Mouse (Mus musculus): Measurements from ENCODE around the gene Gorasp2. TPM values are rescaled to one million over a fixed set of nuclear protein-coding genes. Genes with fewer than 3 reads are reported as not detected.

Gene Gorasp2
- polyA plus RNA-seq, 1 experiment = 96.4 TPM

DNA sequence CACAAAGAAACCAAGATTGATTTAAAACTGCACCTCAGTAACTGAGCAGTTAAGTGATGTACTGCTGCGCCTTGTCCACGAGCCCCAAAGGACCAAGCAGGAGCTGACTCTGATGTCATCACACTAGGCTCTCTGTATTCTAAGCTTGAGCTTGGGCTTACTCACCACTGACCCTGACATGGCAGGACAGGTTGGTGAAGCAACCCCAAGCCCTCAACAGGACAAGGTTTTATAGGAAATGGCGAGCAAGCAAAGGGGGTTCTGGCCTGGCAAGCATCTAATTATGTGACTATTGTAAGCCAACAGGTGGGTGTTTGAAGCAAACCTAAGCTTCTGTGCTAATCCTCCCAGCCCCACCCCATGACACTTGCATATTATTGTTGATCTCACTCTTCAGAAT, 39.5 kb downstream of the Gorasp2 start:
- DNase-seq (ENCODE audit: low read depth) = no peak
- TF ChIP-seq POLR2A (IDR thresholded peaks at IDR 0.05; ENCODE audit: borderline replicate concordance, extremely low read depth, insufficient read depth, insufficient read length, poor library complexity, severe bottlenecking) = no peak
- TF ChIP-seq CTCF (IDR thresholded peaks at IDR 0.05; ENCODE audit: borderline replicate concordance, extremely low read depth, insufficient read depth, insufficient read length) = no peak

DNA sequence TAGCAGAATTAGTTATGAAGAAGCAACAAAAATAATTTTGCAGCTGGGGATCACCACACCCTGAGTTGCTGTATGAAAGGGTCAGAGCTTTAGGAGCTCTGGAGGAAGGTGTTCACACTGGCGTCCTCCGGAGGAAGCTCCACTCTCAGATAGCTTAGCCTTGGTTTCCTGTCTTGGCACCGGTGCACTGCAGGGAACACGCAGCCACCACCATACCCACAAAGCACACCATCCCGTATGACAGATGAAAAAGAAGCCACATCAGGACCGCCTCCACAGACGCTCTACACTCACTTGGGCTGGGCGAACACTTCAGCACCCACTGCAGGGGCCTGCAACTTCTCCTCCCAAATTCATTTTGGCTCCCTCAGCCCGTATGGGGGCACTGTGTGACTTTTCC, 40.2 kb downstream of the Gorasp2 start:
- DNase-seq (ENCODE audit: low read depth) = no peak
- TF ChIP-seq CTCF (IDR thresholded peaks at IDR 0.05; ENCODE audit: borderline replicate concordance, extremely low read depth, insufficient read depth, insufficient read length) = no peak
- no peak for TF ChIP-seq POLR2A (IDR thresholded peaks at IDR 0.05; ENCODE audit: borderline replicate concordance, extremely low read depth, insufficient read depth, insufficient read length, poor library complexity, severe bottlenecking)

GRCm38 (mm10) chr2:70702403-70702802, 41.0 kb downstream of the Gorasp2 start:
- TF ChIP-seq POLR2A (IDR thresholded peaks at IDR 0.05; ENCODE audit: borderline replicate concordance, extremely low read depth, insufficient read depth, insufficient read length, poor library complexity, severe bottlenecking) = no peak
- no peak for TF ChIP-seq CTCF (IDR thresholded peaks at IDR 0.05; ENCODE audit: borderline replicate concordance, extremely low read depth, insufficient read depth, insufficient read length)
- no peak for DNase-seq (ENCODE audit: low read depth)

DNA sequence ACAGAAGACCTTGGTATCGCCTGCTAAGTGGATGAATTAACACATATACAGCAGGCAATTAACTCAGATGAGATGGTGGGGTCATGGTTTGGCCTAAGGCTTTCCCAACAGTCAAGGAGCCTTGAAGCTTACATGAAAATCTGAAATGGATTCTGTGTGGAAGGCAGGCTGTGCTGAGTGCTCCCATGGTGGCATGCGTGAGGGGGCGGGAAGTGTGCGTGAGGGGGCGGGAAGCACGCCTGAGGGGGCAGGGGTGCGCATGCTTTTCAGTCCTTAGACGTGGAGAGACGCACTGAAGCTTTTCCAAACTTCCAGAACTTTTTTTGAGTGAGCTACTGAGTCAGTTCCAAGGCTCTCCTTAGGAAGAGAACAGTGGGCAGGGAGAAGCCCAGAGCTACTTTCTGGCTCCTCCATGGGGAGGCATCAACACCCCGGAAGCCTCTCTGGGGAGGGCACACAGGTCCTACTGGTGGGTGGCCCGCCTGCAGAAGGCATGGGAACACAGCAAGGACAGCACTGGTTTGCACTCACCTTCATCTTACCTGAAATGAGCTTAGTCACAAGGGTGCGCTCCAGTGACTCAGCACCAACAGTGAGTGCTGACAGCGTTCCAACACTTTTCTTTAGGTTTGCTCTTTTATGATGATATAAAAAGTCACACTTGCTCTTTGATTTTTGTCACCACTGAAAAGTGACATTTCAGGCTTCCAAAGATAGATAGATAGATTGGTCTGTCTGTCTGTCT, 47.8 kb downstream of the Gorasp2 start:
- TF ChIP-seq POLR2A (IDR thresholded peaks at IDR 0.05; ENCODE audit: borderline replicate concordance, extremely low read depth, insufficient read depth, insufficient read length, poor library complexity, severe bottlenecking) = no peak
- no peak for TF ChIP-seq CTCF (IDR thresholded peaks at IDR 0.05; ENCODE audit: borderline replicate concordance, extremely low read depth, insufficient read depth, insufficient read length)
- no peak for DNase-seq (ENCODE audit: low read depth)

GRCm38 (mm10) chr2:70710236-70710635, 48.9 kb downstream of the Gorasp2 start:
- no peak for DNase-seq (ENCODE audit: low read depth)
- TF ChIP-seq CTCF (IDR thresholded peaks at IDR 0.05; ENCODE audit: borderline replicate concordance, extremely low read depth, insufficient read depth, insufficient read length) = no peak
- TF ChIP-seq POLR2A (IDR thresholded peaks at IDR 0.05; ENCODE audit: borderline replicate concordance, extremely low read depth, insufficient read depth, insufficient read length, poor library complexity, severe bottlenecking) = no peak

DNA sequence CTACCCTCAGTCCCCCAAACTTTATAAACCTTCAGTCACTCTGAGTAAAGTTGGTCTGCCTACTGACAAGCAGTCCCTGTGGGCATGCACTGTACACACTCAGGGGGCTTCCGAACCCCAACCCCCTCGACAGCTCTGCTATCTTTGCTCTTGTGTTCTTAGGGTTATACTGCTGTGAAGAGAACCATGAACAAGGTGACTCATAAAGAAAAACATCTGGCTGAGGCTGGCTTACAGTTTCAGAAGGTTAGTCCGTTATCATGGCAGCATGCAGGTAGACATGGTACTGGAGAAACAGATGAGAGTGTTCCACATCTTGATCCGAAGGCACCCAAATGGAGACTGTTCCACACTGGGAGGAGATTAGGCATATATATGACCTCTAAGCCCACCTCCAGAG, 49.5 kb downstream of the Gorasp2 start:
- no peak for DNase-seq (ENCODE audit: low read depth)
- TF ChIP-seq CTCF (IDR thresholded peaks at IDR 0.05; ENCODE audit: borderline replicate concordance, extremely low read depth, insufficient read depth, insufficient read length) (no peak), POLR2A (IDR thresholded peaks at IDR 0.05; ENCODE audit: borderline replicate concordance, extremely low read depth, insufficient read depth, insufficient read length, poor library complexity, severe bottlenecking) (no peak)

DNA sequence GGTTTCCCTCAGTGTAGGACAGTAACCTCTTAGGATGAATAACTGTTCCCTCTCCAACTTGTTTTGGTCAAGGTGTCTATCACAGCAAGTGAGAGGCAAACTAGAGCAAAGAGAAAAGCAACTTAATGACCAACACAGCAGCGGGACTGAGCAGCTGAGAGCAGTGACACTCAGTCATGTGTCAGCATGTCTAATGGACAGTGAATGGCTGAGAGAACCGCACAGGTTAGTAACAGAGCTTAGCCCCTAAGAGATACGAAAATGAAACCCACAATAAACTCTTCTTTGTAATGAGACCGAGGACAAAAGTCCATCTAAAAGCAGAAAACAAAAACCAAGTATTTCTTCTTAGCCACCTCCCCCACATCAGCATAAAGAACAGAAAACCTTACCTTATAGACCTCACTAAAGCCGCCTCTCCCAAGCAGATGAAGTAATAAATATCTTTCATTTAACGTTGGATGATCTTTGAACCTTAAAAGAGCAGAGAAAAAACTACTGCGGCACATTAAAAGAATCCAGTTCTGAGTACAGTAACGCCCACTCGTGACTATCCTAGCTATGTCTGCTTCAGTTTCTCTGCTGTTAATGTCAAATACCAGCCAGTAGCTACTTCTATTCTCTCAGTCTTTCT, 62.4 kb downstream of the Gorasp2 start:
- no peak for DNase-seq (ENCODE audit: low read depth)
- TF ChIP-seq CTCF (IDR thresholded peaks at IDR 0.05; ENCODE audit: borderline replicate concordance, extremely low read depth, insufficient read depth, insufficient read length) (no peak), POLR2A (IDR thresholded peaks at IDR 0.05; ENCODE audit: borderline replicate concordance, extremely low read depth, insufficient read depth, insufficient read length, poor library complexity, severe bottlenecking) (no peak)

- no peak for DNase-seq (ENCODE audit: low read depth)
- TF ChIP-seq POLR2A (IDR thresholded peaks at IDR 0.05; ENCODE audit: borderline replicate concordance, extremely low read depth, insufficient read depth, insufficient read length, poor library complexity, severe bottlenecking) (no peak), CTCF (IDR thresholded peaks at IDR 0.05; ENCODE audit: borderline replicate concordance, extremely low read depth, insufficient read depth, insufficient read length) (no peak)
Measured at GRCm38 (mm10) chr2:70727089-70727488, 65.7 kb downstream of the Gorasp2 start.

GRCm38 (mm10) chr2:70735534-70735933, 74.2 kb downstream of the Gorasp2 start:
- DNase-seq (ENCODE audit: low read depth) = no peak

GRCm38 (mm10) chr2:70736008-70736407, 74.6 kb downstream of the Gorasp2 start:
- TF ChIP-seq CTCF (IDR thresholded peaks at IDR 0.05; ENCODE audit: borderline replicate concordance, extremely low read depth, insufficient read depth, insufficient read length) = no peak
- no peak for TF ChIP-seq POLR2A (IDR thresholded peaks at IDR 0.05; ENCODE audit: borderline replicate concordance, extremely low read depth, insufficient read depth, insufficient read length, poor library complexity, severe bottlenecking)
- DNase-seq (ENCODE audit: low read depth) = no peak

More at GRCm38 (mm10) chr2:70735534-70735933, 74.2 kb downstream of the Gorasp2 start:
- TF ChIP-seq POLR2A (IDR thresholded peaks at IDR 0.05; ENCODE audit: borderline replicate concordance, extremely low read depth, insufficient read depth, insufficient read length, poor library complexity, severe bottlenecking) = no peak
- no peak for TF ChIP-seq CTCF (IDR thresholded peaks at IDR 0.05; ENCODE audit: borderline replicate concordance, extremely low read depth, insufficient read depth, insufficient read length)

- TF ChIP-seq CTCF (IDR thresholded peaks at IDR 0.05; ENCODE audit: borderline replicate concordance, extremely low read depth, insufficient read depth, insufficient read length) = no peak
- peak; percentile 32 for DNase-seq (ENCODE audit: low read depth)
Measured at GRCm38 (mm10) chr2:70741901-70742300, 80.5 kb downstream of the Gorasp2 start.

GRCm38 (mm10) chr2:70742588-70742987, 81.2 kb downstream of the Gorasp2 start:
- TF ChIP-seq POLR2A (IDR thresholded peaks at IDR 0.05; ENCODE audit: borderline replicate concordance, extremely low read depth, insufficient read depth, insufficient read length, poor library complexity, severe bottlenecking) (no peak), CTCF (IDR thresholded peaks at IDR 0.05; ENCODE audit: borderline replicate concordance, extremely low read depth, insufficient read depth, insufficient read length) (no peak)
- no peak for DNase-seq (ENCODE audit: low read depth)
